Mouse (Mus musculus): ENCODE measurements around the gene Tspan12.

Tspan12 gene

DNA sequence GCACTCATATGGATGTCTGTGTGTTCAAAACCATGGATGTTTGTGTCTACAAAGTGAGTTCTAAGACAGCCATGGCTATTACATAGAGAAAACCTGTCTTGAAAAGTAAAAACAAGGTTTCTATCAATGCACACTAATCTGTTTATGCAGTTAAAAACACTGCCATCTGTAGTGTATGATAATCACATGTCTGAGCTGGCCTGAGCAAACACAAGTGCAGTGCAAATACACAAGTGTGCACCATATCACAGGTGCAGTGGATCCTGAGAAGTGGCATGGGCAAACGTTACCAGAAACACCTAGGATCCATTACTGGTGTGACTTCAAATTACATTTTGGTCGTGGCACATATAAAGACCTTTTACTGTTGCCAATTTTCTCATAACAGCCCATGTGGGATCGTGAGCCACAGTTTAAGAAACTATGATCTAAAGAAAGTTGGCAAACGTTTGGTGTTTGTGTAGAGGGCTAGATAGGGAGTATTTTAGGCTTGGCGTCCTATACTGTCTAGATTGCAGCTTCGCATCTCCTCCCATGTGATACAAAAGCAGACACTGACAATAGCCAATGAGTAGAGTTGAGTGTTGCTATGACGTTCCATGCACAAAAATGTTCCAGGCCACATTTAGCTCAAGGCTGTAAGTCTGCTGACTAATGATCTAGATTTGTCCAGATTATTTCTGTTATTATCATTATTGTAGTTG lies 78.0 kb downstream of the Tspan12 start:
- DNase-seq (ENCODE audit: low read depth): no peak

DNA sequence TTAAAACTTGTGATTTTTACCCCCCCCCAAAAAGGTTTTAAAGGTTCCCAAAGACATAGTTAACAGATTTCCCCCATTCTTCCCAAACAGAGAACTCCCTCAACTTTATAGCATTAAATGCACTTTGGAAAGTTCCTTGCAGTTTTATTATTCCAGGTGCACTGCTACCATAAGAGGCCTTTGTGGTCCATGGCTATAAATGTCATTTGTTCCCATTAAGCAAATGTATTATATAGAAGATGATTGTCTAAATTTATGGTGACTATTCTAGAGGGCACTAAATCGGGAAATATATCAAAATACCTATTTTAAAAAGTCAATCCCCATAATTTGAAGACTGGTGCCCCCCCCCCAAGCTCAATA lies 82.9 kb downstream of the Tspan12 start:
- DNase-seq (ENCODE audit: low read depth): no peak

DNA sequence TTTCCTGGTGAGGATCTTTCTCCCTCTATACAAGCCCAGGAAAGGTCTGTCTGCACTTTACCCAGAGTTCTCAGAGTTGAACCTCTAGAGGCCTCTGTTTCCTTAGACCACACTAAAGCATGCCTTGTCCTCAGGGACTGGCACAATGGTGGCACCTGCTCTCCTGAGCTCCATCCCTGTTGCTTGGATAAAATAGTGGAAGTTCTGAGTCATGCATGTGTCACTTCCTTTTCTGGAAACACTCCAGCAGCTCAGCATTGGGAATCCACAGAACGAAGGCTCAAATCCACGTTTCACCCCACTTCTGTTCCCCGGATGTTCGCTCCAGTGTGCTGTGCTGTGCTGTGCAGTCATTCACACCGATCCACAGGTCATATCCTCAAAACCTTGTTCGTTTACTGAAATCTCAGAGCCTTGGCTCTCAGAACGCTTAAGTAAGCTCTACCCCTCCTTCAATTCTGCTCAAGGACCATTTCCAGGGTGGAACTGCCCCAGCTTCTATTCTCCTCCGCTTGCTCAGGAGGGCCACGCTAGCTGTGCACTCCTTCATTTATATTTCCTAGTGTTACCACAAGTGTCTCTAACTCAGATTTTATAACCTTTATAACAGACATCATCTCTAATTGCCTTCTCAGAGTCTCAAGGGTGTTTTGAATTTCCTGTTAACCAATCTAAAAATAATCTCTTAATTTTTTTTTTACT lies 83.4 kb downstream of the Tspan12 start:
- peak; percentile 28 for DNase-seq (ENCODE audit: low read depth)

DNA sequence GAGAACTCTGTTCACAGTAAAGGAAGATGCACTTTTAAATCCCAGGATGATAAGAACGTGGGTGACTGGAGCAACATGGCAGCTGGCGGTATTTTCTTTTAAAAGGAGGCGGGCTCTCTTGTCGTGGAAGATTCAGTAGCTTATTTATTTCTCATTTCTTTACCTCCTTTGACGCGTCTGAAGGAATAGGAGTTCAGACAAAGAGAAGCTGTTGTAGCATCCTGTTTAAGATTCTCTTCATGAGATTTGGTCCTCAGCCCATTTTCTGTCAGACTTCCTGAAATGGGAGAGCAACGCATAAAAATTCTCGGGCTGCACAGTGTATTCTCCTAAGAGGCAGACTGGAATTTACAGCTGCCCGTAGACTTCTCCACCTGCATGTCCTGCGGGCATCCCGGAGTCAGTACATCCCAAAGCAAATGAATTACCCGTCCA lies 84.5 kb downstream of the Tspan12 start:
- no peak for DNase-seq (ENCODE audit: low read depth)

DNA sequence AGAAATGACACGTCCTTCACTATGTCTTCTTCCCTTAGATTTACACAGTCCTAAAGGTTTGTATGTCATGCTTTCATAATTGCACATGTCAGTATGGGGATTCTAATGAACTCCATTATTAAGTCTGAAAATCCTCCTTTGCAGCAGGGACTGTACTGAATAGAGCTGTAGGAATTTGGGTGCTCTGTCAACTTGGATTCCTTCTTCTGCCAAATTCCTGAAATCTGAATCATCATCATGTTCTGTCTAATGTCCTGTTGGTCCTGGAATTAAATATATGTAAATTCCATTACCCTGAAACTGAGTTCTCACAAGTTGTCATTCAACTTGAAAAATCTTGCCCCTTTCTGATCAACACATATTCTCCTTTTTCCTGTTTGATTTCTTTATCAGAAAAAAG lies 104.8 kb downstream of the Tspan12 start:
- peak; percentile 11 for DNase-seq (ENCODE audit: low read depth)

DNA sequence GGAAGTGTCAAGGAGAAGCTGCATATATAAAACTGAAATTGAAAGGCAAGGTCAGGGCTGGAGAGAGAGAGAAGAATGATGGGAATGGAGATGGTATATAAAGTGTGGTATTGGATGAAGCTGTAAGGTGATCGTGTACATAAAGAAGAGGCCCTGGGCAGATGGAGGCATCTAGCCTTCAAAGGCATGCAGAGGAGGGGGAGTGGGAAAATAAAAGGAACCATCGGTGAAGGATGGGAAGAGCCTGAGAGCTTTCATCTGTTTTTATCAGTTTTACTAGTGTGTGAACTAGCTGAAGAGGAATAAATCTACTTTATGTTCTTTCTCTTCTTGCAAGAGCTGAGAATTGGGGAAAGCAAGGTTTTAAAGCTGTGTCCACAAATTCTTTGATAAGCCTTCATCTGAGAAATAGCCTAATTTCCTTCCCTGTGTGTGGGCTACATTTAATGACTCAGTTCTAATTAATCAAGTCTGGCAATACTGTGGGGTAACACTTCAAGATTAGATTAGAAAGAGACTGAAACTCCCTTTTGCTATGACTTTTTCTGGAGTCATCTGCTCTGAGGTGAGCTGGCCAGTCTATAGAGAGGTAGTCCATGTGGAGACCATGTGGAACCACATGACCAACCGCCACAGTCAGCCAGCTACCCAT lies 107.6 kb downstream of the Tspan12 start:
- DNase-seq (ENCODE audit: low read depth): no peak

DNA sequence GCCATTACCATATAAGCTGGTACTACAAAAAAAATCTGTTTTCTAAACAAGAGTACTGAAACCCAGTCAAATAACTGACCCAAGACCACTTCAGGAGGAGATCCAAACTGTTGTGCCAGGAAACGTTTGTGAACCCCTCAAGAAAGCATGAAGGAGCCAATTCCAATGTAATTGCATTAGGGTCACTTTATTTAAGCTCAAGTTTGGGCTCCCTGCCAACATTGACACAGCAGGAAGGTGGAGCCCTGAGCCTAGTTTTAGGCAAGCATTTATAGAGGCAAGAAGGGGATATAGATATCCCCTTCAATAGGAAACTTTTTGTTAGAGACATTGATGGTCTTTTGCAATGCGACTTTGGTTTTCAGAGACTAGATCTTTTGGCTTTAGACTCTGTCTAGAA lies 111.7 kb downstream of the Tspan12 start:
- no peak for DNase-seq (ENCODE audit: low read depth)

DNA sequence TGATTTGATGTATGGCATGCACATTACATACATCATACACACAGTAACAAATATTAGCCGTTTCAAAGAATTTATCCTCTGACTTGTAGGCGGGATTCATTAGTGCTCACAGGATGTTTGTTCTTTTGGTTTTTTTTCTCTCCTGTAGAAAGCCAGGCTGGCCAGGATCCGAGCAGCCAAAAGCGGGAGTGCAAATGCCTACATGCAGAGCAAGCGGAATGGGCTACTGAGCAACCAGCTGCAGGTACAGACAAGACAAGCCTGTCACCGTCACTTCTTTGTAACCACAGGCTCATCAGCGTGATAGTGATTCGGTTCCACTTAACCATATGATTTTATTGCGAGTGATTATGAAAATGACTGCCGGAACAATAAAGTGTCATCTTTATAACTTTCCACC lies 130.1 kb downstream of the Tspan12 start:
- no peak for DNase-seq (ENCODE audit: low read depth)
